Mouse (Mus musculus) erythroblast, embryonic 14.5 days (primary cell): ENCODE results near the gene Pnpla1. TPM values are rescaled to one million over a fixed set of nuclear protein-coding genes. Genes with fewer than 3 reads are reported as not detected.

ENCODE experiments used
- H3K27me3 ChIP-seq: 2 replicates; pipeline ENCODE4 v1.6.1; 2012; ENCODE audit warnings: inconsistent platforms; ENCODE audit not compliant: control insufficient read depth
- H3K36me3 ChIP-seq: 2 replicates; pipeline ENCODE4 v1.6.1; 2012; ENCODE audit warnings: mild to moderate bottlenecking, inconsistent platforms; ENCODE audit not compliant: control insufficient read depth
- H3K4me1 ChIP-seq: 2 replicates; pipeline ENCODE4 v1.6.1; 2012; ENCODE audit warnings: inconsistent platforms; ENCODE audit not compliant: control insufficient read depth
- H3K4me3 ChIP-seq: replicated peaks from 2 replicates; pipeline ENCODE3; 2012; ENCODE audit warnings: moderate library complexity, mild to moderate bottlenecking, inconsistent platforms
- H3K9me3 ChIP-seq: 2 replicates; pipeline ENCODE4 v1.6.1; 2012; ENCODE audit warnings: low read length, inconsistent platforms, mixed read lengths; ENCODE audit not compliant: control insufficient read depth
- GATA1 ChIP-seq: IDR thresholded peaks from 2 replicates; pipeline ENCODE4 v1.6.1; 2012; ENCODE audit warnings: low read length, inconsistent platforms, mixed read lengths
- TAL1 ChIP-seq: IDR thresholded peaks from 3 replicates; pipeline ENCODE4 v1.6.1; 2012; ENCODE audit warnings: low read length, inconsistent platforms, mixed read lengths
- polyA plus RNA-seq: library from polyadenylated mRNA; stranded (reverse); fragments of >175 nt; gene quantifications from 2 replicates; pipeline ENCODE4 v1.2.3, GENCODE M21; 2012

Pnpla1 gene
- polyA plus RNA-seq, 1 experiment: not detected

DNA sequence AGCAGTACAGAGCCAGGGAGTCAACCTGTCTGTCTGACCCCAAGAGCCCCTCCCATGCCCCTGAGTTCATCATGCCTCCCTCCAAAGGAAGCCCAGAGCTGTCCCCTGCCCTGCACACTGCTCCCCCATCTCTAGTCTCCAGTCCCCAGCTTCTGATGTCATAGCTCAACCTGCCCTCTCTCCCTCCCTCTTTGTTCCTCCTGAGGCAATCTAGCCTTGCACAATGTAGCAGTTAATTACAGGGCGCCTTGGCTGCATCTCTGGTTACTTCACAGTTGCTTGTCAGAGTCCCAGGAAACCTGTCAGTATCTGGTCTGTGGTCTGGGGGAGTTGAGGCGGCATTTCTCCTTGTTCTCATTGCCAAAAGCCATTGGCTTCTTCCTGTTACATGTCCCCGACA lies 2.2 kb upstream of the Pnpla1 start:
- Histone ChIP-seq H3K4me1 (peaks cover 12% of the 10 kb centered on the region), H3K36me3 (no peaks in the 10 kb centered on the region), H3K27me3 (peaks cover 16% of the 10 kb centered on the region), H3K9me3 (peaks cover 6% of the 10 kb centered on the region), H3K4me3 (no peak overlapping the region)
- TF ChIP-seq GATA1 (no peak), TAL1 (no peak)

DNA sequence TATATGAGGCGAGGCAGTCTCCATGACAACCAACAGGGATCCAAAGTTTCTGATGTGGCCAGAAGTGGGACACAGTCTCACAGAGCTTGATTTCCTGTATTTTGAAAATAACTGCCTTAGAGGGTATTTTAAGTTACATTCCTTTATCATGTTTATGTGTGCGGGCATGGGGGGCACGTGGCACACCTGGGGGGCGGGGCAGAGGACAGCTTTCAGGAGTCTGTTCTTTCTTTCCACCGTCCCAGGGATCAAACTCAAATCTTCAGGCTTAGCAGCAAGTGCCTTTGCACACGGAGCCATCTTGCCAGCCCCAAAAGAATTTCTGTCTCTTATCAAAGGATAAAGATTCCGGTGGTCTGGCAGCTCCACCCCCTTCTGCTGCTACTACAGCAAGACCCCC lies 5.7 kb downstream of the Pnpla1 start:
- H3K36me3 ChIP-seq: no peaks in the 10 kb centered on the region
- no peak overlapping the region for H3K4me3 ChIP-seq
- peaks cover 7% of the 10 kb centered on the region for H3K27me3 ChIP-seq
- TF ChIP-seq TAL1: no peak
- no peak for TF ChIP-seq GATA1
- H3K9me3 ChIP-seq: no peaks in the 10 kb centered on the region
- H3K4me1 ChIP-seq: peaks cover 2% of the 10 kb centered on the region

DNA sequence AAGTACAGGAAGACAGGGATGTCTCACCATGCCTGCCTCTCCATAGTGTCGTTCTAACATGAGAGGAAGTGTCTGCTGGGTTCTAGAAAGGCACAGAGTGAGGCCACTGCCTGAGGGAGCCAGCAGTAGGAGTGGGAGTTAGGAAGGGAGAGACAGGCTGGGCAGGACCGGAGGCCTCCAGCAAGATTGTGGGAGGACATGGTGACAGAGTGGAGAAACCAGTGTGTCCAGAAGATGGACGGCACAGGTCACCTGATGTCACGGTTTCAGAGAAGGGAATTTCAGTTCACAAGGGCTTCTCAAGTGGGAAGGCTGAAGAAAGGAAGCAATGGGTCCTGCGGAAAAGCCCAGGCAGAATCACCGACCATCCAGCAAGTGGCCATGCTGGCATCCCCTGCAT lies 6.3 kb downstream of the Pnpla1 start:
- Histone ChIP-seq H3K9me3 (no peaks in the 10 kb centered on the region), H3K4me1 (peaks cover 2% of the 10 kb centered on the region), H3K27me3 (peaks cover 7% of the 10 kb centered on the region), H3K36me3 (no peaks in the 10 kb centered on the region), H3K4me3 (no peak overlapping the region)
- TF ChIP-seq GATA1 (no peak), TAL1 (no peak)

- TF ChIP-seq GATA1 (no peak), TAL1 (no peak)
- peaks cover 10% of the 10 kb centered on the region for H3K27me3 ChIP-seq
- H3K9me3 ChIP-seq: no peaks in the 10 kb centered on the region
- no peak overlapping the region for H3K4me3 ChIP-seq
- no peaks in the 10 kb centered on the region for H3K36me3 ChIP-seq
- H3K4me1 ChIP-seq: peaks cover 4% of the 10 kb centered on the region
These were observed 8.7 kb downstream of the Pnpla1 start for GRCm38 (mm10) chr17:28866921-28867320.

GRCm38 (mm10) chr17:28867381-28867780 lies 9.2 kb downstream of the Pnpla1 start:
- Histone ChIP-seq H3K4me3 (no peak overlapping the region), H3K27me3 (peaks cover 10% of the 10 kb centered on the region), H3K9me3 (no peaks in the 10 kb centered on the region), H3K36me3 (no peaks in the 10 kb centered on the region), H3K4me1 (peaks cover 4% of the 10 kb centered on the region)
- TF ChIP-seq GATA1 (no peak), TAL1 (no peak)

- no peaks in the 10 kb centered on the region for H3K36me3 ChIP-seq
- H3K4me1 ChIP-seq: peaks cover 4% of the 10 kb centered on the region; the same call in 1 of the 2 replicates
- H3K9me3 ChIP-seq: no peaks in the 10 kb centered on the region
- peaks cover 10% of the 10 kb centered on the region for H3K27me3 ChIP-seq
- no peak overlapping the region for H3K4me3 ChIP-seq
- TF ChIP-seq TAL1 (no peak), GATA1 (no peak)
These were observed 11.3 kb downstream of the Pnpla1 start for GRCm38 (mm10) chr17:28869412-28870110.

DNA sequence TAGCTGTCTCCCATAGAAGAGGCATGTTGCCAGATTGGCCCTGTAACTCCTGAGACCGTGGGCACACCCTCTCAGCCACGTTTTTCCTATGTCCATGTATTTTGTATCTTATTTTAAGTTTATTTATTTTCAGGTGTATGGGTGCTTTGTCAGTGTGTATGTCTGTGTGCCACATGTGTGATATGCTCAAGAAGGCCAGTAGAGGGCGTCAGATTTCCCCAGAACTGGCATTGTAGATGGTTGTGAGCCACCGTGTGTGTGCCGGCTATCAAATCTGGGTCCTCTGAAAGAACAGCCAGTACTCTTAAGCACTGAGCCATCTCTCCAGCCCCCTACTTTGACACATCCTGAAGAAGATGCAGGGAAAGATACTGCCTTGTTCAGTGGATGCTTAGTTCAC lies 12.2 kb downstream of the Pnpla1 start:
- TF ChIP-seq TAL1 (no peak), GATA1 (no peak)
- Histone ChIP-seq H3K36me3 (no peaks in the 10 kb centered on the region), H3K4me1 (peaks cover 4% of the 10 kb centered on the region; the same call in 1 of the 2 replicates), H3K27me3 (peaks cover 8% of the 10 kb centered on the region), H3K9me3 (no peaks in the 10 kb centered on the region), H3K4me3 (no peak overlapping the region)

- Histone ChIP-seq H3K36me3 (no peaks in the 10 kb centered on the region), H3K4me3 (no peak overlapping the region), H3K4me1 (peaks cover 5% of the 10 kb centered on the region), H3K27me3 (peaks cover 15% of the 10 kb centered on the region), H3K9me3 (no peaks in the 10 kb centered on the region)
- no peak for TF ChIP-seq GATA1
- TF ChIP-seq TAL1: no peak
These were observed 13.6 kb downstream of the Pnpla1 start for GRCm38 (mm10) chr17:28871831-28872230.

DNA sequence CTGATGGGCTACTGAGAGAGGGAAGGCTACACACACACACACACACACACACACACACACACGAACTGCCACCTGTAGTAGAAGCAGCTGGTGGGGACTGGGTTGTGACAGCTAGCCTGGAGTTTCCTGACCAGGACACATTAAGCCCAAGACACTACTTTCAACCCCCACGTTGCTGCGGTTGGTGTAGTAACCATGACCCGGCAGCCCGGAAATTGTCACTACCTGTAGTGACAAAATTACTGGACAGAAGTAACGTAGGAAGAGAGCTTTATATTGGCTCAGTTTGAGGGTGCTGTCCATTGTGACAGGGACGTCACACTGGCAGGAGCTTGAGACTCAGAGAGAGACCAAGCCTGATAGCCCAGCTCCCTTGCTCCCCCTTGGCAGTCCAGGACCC lies 14.1 kb downstream of the Pnpla1 start:
- TF ChIP-seq TAL1 (no peak), GATA1 (no peak)
- no peak overlapping the region for H3K4me3 ChIP-seq
- no peaks in the 10 kb centered on the region for H3K9me3 ChIP-seq
- H3K36me3 ChIP-seq: no peaks in the 10 kb centered on the region
- peaks cover 17% of the 10 kb centered on the region for H3K27me3 ChIP-seq
- H3K4me1 ChIP-seq: peaks cover 5% of the 10 kb centered on the region

- H3K4me3 ChIP-seq: no peak overlapping the region
- TF ChIP-seq GATA1 (no peak), TAL1 (no peak)
- H3K4me1 ChIP-seq: peaks cover 5% of the 10 kb centered on the region
- H3K9me3 ChIP-seq: no peaks in the 10 kb centered on the region
- H3K36me3 ChIP-seq: no peaks in the 10 kb centered on the region
- peaks cover 28% of the 10 kb centered on the region for H3K27me3 ChIP-seq
These were observed 16.0 kb downstream of the Pnpla1 start for GRCm38 (mm10) chr17:28874216-28874615.
